Mouse (Mus musculus): ENCODE measurements around the gene Smug1.

The Smug1 gene

DNA sequence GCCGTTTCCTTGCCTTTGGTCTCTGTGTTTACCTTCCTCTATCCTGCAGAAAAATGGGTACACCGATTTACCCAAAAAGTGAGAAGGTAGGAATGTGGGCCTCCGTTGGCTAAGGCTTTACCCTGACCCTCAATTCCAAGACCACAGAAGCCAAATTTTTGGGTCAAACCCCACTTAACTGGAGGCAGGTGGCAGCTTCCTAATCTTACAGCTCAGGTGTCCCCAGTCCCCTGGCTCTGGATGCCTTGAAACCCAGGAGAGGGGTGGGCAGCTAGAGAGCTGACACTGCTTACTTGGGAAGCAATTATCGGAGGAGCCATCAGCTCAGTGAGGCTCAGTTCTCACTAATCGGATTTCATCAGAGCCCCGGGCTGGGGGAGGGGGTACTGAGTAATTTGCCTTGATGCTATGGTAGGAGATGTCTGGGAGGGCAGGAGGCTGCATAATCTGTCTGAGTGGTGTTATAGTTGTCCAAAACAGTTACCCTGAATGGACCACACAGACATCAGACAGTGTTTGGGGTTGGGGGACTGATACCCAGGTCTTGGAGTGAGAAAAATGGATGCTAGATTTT is at the start of gene Smug1:
Gene Smug1, minus strand, starts transcription at position 51 of the 574 bp plus-strand sequence.
- DNase-seq (ENCODE audit: low read depth, low spot score): no peak

DNA sequence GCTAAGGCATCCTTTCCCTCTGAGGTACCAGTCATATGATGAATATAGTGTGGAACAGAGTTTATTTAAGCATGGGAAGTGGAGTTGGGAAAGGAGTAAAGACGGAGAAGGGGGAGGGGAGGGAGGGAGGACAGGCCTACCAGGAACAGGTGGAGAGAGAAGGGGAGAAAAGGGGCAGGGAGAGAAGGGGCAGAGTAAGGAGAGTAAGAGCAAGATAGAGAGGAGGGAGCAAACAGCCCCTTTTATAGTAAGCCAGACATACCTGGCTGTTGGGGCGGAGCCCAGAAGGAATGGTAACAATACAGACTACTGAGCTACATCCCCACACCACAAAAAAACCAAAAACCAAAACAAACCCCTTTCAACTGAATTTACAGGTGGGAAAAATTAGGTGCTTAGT is 49.2 kb upstream of the Smug1 start:
- no peak for DNase-seq (ENCODE audit: low read depth, low spot score)

DNA sequence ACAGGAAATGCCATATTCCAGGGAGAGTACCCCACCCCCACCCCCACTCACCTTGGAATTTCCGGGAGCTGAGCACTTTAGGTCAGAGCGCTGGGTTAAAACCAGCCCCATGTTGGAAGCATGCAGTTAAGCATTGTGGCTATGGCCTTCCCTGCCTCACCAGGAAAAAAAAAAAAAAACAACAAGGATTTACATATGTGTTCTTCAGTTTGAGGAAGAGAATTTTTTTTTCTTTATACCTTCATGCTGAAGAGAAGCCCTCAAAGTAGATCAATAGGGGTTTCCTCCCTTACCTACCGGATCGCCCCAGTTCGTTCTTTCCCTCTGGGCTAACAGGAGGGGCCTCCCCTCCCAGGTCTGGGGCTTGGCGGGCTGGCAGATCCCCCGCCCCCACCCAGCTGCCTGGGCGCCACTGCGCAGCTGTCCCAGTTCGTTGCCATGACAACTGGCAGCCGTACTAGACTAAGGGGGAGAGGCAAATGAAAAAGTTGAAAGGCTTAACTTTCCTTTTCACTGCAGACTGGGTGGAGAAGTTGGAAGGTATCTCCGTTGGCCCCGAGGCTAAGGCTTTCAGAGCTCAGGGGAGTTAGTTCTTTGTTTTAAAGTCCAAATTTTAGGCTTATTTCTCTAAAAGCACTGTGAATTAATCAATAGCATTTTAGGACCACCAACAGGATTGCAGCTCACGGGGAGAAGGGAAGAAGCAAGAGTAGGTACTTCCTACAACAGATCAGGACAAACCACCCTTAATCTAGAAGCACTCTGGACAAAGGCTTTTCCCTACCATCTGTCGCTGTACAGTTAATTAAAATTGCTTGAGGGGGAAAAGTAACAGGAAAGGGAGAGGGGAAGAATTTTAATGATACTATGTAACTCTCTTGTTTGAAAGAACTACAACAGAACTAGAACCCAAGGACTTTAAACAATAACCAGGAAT is 48.3 kb upstream of the Smug1 start:
- peak; percentile 88 for DNase-seq (ENCODE audit: low read depth, low spot score)

DNA sequence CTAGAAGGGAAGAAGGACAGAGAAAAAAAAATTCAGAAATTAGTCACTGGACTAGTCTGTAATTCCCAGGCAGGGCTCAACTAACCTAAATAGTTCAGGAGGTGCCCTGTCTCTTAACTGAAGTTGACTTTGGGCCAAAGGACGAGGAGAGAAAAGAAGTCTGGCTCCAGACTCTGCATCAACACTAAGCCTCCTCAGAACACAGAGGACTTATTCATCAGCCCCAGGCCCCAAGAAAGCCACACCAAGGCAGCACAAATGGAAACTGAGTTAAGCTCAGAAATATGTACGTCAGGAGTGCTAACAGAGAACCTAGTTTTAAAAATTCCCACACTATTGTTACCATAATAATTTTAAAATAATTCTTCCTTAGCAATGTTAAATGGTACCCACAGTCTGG is 47.3 kb upstream of the Smug1 start:
- no peak for DNase-seq (ENCODE audit: low read depth, low spot score)

DNA sequence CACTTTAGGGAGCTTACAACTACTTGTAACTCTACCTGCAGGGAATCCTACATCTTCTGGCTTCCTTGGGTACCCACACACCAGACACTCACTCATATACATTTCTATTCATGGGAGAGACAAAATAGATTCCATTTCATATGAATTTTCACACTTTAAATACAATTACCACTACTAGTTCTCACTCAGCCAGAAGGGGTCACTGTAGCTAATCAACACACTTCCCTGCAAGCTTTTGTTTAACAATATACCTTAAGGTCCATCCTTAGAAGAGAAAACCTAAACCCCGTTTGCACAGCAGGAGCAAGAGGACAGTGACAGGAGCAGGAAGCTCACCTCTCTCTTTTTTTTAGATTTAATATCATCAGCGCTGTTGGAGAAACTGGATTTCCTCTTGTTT is 38.3 kb upstream of the Smug1 start:
- no peak for DNase-seq (ENCODE audit: low read depth, low spot score)

DNA sequence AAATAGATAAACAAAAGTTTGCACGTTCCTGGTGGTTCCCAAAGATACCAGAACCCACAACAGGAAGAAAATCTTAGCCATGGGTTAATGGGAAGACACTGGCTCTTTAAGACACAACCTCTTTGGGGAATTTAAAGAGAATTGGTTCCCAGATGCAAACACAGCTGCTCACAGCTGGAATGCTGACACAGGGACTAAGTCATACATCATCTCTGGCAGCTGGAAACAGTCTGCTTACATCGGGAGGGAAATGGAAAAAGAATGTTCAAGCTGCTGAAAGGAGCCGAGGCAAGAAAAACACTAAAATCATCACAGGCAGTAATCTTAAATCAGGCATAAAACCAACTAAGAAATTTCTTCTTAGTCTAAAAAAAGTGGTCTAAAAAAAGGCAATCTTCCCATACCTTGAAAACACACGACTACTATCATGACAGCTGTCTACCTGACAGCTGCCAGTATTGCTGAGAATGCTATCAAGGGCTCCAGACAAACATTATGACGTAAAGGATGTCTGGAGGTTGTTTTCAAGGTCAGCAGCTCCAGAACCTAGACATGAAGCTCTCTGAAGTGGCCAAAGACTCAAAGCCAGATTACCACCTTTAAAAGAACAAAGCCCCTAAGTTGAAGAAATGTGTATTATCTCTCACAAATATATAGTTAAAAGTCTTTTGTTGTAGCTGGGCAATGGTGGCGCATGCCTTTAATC is 35.3 kb upstream of the Smug1 start:
- DNase-seq (ENCODE audit: low read depth, low spot score): peak; percentile 64

DNA sequence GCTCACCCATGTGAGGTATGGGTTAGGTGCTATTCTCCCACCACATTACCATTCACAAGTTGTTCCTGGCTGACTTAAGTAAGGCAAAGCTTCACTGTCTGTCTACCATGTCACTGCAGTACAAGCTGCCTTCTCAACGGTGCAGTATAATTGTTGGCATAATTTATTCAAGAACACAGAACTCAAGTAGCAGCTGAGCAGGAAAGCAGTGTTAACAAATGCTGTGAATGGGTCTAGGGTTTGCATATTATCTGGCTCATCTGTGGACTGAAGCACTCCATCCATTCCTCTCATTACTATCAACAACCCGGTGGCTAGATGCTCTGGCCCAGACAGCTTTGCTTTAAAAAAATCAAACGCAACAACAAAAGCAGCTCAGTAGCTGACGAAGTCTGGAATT is 30.9 kb upstream of the Smug1 start:
- DNase-seq (ENCODE audit: low read depth, low spot score): no peak

DNA sequence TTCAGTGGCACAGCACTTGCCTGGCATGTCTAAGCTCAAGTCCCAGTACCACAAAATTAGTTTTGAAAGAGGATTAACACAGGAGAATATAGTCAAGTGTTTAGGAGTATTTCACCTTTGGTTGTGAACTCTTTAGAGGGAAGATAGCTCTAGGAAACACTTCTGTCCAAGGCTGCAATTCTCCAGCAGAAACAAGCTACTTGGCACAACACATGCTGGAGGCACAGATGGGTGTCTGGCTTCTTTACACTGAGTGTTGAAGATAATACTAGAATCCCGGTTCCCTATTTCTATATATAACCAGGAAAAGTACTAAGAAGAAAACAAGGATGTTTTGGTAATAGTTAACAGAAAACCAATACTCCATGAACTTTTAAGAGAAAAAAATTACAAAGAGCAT is 29.9 kb upstream of the Smug1 start:
- no peak for DNase-seq (ENCODE audit: low read depth, low spot score)

DNA sequence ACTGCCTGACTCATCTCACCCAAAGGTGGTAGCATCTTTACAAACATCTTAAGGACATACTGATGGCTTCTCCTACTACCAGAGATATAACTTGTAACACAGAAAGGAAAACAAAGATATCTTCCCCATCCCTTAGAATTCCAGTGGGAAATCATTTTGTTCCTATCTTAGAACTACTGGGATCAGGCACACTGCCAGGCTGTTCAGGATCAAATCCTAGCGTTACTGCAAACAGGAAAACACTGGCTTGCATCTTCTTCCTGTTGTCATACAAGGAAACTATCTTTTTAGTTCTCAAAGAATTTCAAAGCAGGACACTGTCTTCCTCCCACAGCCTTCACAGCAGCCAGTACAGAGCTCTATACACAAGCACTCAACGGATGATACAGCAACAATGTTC is 26.7 kb upstream of the Smug1 start:
- DNase-seq (ENCODE audit: low read depth, low spot score): no peak

DNA sequence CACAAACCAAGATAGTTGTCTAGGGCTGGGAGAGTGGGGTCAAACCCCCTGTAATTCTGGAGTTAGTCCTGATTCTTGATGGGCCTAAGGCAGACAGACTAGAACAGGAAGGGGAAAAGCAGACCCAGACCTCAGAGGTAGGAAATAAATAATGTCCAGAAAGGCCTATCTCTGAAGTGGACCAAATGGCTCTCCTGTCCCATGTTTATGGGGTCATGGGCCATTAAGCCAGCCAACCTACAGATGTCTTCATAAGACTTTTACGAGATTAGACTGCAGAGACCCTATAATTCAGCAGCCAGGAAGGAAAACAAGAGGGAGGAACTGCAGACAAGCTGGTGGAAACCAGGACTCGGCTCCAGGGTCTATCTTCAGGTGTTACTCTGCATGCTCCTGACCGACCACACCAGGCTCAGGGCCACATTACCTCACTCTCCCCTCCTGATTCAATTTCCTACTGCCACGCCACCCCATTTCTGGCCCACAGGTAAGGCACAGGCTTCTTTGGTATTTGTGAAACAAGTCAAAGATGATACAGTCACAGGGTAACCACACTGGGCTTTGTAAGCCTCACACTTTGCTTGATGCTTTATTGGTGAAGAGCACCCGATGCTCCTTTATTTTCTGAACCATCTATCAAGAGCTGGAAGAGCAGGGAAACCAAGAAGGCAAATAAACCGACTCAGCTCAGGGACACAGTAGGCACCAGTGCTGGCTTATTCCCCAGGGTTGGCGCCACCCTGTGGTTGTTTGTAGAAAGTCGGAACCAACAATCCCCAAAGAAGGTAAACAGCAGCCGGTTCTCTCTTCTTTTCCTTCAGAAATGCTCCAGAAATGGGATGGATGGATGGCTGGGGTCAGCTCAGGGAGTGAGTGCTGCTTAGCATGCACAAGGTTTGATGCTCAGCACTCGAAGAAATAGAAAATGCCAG is 23.9 kb upstream of the Smug1 start:
- DNase-seq (ENCODE audit: low read depth, low spot score): no peak

DNA sequence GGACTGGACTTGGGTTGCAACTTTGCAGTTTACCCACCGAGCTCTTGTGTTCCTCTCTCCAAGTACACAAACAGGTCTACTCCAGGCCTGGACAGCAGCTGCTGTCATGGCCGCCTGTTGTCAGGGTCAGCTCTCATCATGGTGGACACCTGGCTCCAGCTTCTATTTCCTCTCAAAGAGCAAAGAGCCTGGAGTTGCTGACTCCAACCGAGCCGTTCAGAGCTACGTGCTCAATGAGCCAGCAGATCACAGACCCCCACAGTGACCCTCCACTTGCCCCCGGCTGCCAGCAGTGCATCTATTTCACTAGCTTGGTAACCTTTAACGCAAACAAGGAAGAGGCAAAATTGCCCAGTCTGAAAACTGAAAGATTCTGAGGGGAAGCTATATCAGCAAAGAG is 23.2 kb upstream of the Smug1 start:
- no peak for DNase-seq (ENCODE audit: low read depth, low spot score)

DNA sequence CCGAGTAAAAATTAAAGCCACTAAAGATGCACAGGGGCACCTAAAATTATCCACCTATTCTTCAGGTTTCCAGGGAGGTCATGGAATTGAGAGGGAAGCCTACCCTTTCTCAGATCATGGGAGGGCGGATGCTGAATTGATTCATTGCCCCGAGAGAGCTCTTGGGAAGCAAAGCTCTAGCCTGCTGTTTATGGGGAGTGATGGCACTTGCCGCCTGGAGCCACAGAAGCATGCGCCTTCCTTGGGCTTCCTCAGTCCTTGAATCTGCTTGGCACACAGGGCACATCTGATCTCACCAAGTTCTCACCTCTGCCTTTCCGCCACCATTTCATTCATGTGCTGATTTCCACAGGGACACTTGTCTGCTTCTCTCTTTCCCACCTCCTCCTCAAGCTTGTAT is 20.9 kb upstream of the Smug1 start:
- DNase-seq (ENCODE audit: low read depth, low spot score): no peak

DNA sequence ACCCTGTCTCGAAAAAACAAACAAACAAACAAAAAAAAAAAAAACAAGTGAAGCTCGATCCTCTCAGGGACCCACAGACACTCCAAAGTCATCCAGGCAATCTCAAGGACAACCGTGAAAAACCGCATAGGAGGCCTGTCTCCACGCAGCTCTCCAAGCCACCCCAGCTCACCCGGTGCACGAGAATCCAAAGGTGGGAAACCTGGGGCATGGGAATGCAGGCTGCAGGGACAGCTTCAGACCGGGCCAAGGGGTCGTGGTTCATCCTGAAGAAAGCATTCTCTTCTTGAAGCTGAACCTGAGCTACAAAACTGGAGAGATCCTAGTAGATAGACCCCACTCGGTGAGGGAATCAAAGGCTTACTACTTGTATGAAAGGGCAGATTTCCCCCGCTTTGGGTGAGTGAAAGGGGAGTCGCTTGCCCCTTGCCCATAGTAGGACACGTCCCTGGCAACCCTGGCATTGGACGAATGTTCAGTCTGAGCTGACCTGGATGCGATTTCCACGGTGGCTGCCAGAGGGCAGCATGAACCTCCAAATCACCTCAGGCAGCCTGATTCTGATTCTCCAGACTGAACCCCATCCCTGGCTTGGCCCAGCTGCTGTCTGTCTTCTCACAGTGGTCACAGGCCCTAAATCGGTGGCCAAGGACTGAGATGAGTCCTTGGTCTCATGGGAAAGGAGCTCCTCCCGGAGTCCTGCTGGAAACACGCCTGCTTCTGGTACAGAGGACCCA is 18.7 kb upstream of the Smug1 start:
- no peak for DNase-seq (ENCODE audit: low read depth, low spot score)

DNA sequence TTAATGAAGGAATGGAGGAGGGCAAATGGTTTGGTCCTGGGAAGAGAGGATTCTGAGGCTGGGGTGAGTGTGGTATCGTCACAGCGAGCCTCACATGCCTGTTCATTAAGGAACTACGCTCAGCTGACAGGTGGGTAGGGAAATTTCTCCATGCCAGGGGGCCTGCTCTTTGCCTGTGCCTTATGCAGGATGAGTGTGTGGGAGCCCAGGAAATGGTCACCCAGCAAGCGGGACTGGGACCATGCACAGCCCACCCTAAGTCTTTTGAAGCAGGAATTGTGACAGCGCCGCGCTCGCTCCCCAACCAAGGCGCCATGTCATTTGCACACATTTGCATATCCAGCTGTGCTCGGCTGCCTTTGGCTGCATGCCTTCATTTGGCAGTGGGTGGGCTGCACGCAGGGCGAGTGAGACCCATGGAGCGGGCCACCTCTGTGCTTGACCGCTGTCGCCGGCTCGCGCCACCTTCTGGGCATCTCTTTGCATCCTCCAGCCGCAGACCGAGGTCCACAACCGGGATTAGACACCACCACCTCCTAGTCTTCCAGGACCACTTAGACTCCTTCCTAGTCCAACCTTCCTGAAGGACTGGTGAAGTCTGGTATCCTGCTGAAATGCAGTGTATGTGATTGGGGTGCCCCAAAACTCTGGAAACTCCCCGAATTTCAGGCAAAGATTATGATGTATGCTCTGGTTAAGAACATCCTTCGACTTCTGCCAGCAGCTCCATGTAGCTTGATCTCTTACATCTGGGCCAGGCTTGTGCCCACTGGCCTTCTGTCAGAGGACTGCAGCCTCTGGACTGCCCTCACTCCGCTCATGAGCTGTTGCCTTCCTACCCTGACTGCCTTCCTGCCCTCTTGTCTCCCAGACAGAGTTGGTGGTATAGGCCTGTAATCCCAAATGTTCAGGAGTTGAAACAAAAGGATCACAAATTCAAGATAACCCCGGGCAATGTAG is 17.0 kb upstream of the Smug1 start:
- no peak for DNase-seq (ENCODE audit: low read depth, low spot score)

DNA sequence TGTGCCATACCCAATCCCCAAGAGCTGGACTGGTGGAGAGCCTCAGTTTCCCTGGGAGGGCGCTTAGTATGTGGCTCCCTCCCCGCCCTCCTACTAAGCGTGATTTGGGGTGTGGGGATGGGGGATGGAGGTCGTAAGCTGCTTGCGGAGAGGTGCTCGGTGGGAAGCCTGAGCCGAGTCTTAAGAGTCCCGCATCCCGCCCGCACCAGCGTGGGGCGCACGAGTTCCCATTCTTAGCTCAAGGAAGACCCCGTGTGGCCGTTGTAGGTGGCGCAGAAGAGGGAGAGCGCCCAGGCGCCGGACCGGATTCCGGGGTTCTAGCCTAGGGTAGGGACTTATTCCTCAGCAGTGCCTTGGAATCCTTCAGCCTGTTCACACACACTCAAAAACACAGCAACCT is 16.2 kb upstream of the Smug1 start:
- no peak for DNase-seq (ENCODE audit: low read depth, low spot score)

DNA sequence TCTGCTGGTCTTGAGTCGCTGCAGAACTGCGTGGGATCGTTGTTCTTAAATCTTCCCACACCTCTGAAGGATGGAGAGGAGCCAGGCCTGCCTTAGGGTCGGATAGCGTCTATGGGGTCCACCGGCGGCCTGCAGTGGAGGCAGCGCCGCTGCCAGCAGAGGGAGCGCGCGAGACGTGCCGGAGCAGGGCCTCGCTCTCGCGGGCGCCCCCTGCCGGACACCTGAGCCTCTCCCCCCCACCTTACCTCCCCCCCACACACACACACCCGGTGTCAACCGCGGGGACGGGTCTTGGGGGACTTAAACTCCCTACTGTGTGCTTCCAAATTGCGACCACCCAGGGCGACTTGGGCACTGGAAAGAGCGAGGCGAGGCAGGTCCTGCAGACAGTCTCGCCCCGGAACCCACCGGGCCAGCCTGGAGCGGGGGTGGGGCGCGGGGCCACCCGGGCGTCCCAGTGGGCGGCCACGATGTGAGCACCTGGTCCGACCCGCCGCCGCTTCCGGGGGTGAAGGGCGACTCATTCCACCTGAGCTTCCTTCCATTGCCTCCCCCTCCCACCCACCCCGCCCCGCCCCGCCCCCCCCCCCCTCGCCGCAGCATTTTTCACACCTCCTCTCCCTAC is 15.4 kb upstream of the Smug1 start:
- DNase-seq (ENCODE audit: low read depth, low spot score): peak; percentile 82

DNA sequence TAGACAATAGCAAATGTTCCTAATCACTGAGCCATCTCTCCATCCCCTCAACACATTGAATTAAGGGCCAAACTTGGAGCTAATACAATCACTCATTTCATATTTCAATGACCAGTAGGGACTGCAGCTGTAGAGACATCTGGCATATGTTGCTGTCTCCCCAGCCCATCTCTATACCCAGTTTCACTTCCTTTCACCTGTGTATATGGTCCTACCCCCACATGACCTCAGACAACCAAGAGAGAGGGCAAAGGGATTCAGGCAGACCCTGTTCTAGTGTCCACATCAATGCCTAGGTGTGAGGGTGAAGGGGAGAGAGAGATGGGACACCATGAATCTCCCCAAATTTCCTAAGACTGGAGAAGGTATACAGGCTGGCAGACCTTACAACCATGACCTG is 13.5 kb upstream of the Smug1 start:
- DNase-seq (ENCODE audit: low read depth, low spot score): no peak

DNA sequence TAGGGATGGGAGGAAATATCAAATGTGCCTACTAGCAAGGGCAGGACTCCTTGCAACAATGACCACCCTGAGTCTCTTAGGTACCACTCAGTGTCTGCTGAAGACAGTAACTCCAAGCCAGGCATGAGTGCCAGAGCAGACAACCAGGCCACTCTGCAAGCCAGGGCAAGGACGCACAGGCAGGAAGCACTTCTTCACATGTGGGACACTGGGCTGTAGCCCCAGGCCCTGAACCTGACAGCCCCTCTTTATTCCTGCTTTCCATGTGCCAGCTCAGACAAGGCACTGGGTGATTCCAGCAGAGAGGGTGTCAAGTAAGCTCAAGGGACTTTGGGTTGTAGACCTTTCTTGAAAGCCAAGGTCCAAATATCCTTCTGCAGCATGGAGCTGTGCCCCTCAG is 11.9 kb upstream of the Smug1 start:
- DNase-seq (ENCODE audit: low read depth, low spot score): no peak

DNA sequence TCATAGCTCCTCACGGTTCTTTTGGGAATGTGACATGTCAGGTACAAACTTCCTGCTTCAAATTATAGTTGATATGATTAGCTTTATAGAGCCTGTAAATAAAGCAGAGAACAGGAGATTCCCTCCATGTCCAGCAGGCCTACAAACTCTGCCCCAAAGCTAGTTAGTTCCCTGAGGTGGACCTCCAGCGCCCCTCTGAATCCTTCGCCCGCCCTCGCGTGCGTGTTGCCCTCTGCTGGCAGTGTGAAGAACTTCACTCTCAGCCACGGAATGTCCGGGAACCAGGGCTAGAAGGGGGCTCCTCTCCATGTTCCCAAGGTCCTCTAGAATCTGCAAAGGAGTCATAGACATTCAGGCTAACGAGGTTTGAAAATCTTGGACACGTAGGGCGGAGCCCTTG is 11.2 kb upstream of the Smug1 start:
- DNase-seq (ENCODE audit: low read depth, low spot score): no peak
